In genomic region chr9:95510693-95511404, GRCm38 (mm10) we compare ENCODE assay signal across 8 mouse cellular contexts. TPM values are rescaled to one million over a fixed set of nuclear protein-coding genes. Genes with fewer than 3 reads are reported as not detected.
DNase-seq lines count a peak whose midpoint lies in the region; ATAC-seq and TF ChIP-seq lines count a peak whose summit lies in the region.

No protein-coding gene starts in this region.

- DNase-seq in left cerebral cortex, adult 2 months (ENCODE audit: extremely low spot score in 1 of 2, low spot score in 2 of 2) = no peak
- DNase-seq in left cerebral cortex, adult 8-10 months (ENCODE audit: low spot score in 2 of 2) = no peak
- DNase-seq in adrenal gland, adult 8-10 months = peak; percentile 6
- DNase-seq in forebrain, embryonic 11.5 days (ENCODE audit: low spot score) = no peak
- DNase-seq in testis, postnatal 10 days (ENCODE audit: low spot score) = peak; percentile 44
- no peak for DNase-seq in cerebellum, postnatal 4 days (ENCODE audit: low spot score in 2 of 2)
- no peak for DNase-seq in right cerebral cortex, postnatal 14 days

- 10% methylated on average over 21 of the region's 21 CpGs for WGBS in forebrain, embryonic 11.5 days
- WGBS in liver, embryonic 12.5 days (ENCODE audit: insufficient replicate concordance) = 1% methylated on average over 21 of the region's 21 CpGs

- H3K9ac ChIP-seq in forebrain, embryonic 11.5 days (ENCODE audit: low read length) = peak overlapping the region; percentile 93
- peak overlapping the region; percentile 91 for H3K9ac ChIP-seq in liver, embryonic 12.5 days

- H3K36me3 ChIP-seq in forebrain, embryonic 11.5 days (ENCODE audit: control insufficient read depth, insufficient read depth, low read length) = no peaks in the 10 kb centered on the region
- H3K36me3 ChIP-seq in liver, embryonic 12.5 days = peaks cover 9% of the 10 kb centered on the region

- H3K4me3 ChIP-seq in left cerebral cortex, adult 2 months = peak overlapping the region; percentile 85
- H3K4me3 ChIP-seq in forebrain, embryonic 11.5 days (ENCODE audit: low read depth, low read length) = peak overlapping the region; percentile 60
- H3K4me3 ChIP-seq in liver, embryonic 12.5 days = peak overlapping the region; percentile 89

- H3K4me1 ChIP-seq in forebrain, embryonic 11.5 days (replicated peaks; ENCODE audit: control insufficient read depth, insufficient read depth, low read length) = peaks cover 3% of the 10 kb centered on the region; the same call in 1 of the 2 replicates
- peaks cover 34% of the 10 kb centered on the region for H3K4me1 ChIP-seq in liver, embryonic 12.5 days

- H3K4me2 ChIP-seq in forebrain, embryonic 11.5 days (ENCODE audit: low read depth, low read length, severe bottlenecking) = peak overlapping the region; percentile 86
- peak overlapping the region; percentile 85 for H3K4me2 ChIP-seq in liver, embryonic 12.5 days

- no peaks in the 10 kb centered on the region for H3K9me3 ChIP-seq in forebrain, embryonic 11.5 days (ENCODE audit: control insufficient read depth, low read length)
- H3K9me3 ChIP-seq in liver, embryonic 12.5 days (replicated peaks) = no peaks in the 10 kb centered on the region

- intact Hi-C loops in left cerebral cortex, adult 2 months (cut with DNase I) = loop anchor here (5.0 kb wide), 2 partner anchors 236 to 346 kb away; partner anchors contain the start of gene Atr

- ATAC-seq in forebrain, embryonic 11.5 days (replicated peaks; ENCODE audit: low FRiP score) = peak; percentile 11; the same call in 1 of the 2 replicates
- ATAC-seq in liver, embryonic 12.5 days = peak; percentile 36

- no peak for TF ChIP-seq CTCF in left cerebral cortex, adult 2 months (IDR thresholded peaks at IDR 0.05)

- peak overlapping the region; percentile 91 for H3K27ac ChIP-seq in left cerebral cortex, adult 2 months
- H3K27ac ChIP-seq in forebrain, embryonic 11.5 days (ENCODE audit: low read depth, low read length) = no peak overlapping the region
- peak overlapping the region; percentile 93 for H3K27ac ChIP-seq in liver, embryonic 12.5 days

- no peaks in the 10 kb centered on the region for H3K27me3 ChIP-seq in forebrain, embryonic 11.5 days (ENCODE audit: control insufficient read depth, insufficient read depth, low read length)
- no peaks in the 10 kb centered on the region for H3K27me3 ChIP-seq in liver, embryonic 12.5 days (replicated peaks)

RNA-seq across cellular contexts. Expression of gene U2surp, which starts 0.9 kb away (rescaled TPM):
- total RNA-seq in left cerebral cortex, adult 2 months (2021) = 10 to 100 TPM; 67.6 to 69.0 TPM
- 10 to 100 TPM; 66.3 to 80.7 (median 70.4) TPM for total RNA-seq in left cerebral cortex, adult 8-10 months (2022)
- 10 to 100 TPM; 49.6 to 66.1 (median 61.3) TPM for total RNA-seq in adrenal gland, adult 8-10 months (2022)
- polyA plus RNA-seq in forebrain, embryonic 11.5 days (2014; fragmentation: Nextera tagmentation; extraction: Ambion mirVana) = 130 and 159 TPM in 2 replicates
- 95.2 and 98.9 TPM in 2 replicates for polyA plus RNA-seq in liver, embryonic 12.5 days (2016; fragmentation: Nextera tagmentation; extraction: Ambion mirVana)

RNA-seq across cellular contexts. Expression of gene Paqr9, which starts 48.6 kb away (rescaled TPM):
- 10 to 100 TPM; 35.8 to 36.2 TPM for total RNA-seq in left cerebral cortex, adult 2 months (2021)
- total RNA-seq in left cerebral cortex, adult 8-10 months (2022) = 10 to 100 TPM; 28.2 to 32.0 (median 29.1) TPM
- 1 to 10 TPM; 1.8 to 7.8 (median 5.6) TPM for total RNA-seq in adrenal gland, adult 8-10 months (2022)
- polyA plus RNA-seq in forebrain, embryonic 11.5 days (2014; fragmentation: Nextera tagmentation; extraction: Ambion mirVana) = 0.27 and 0.41 TPM in 2 replicates
- 14.2 and 14.3 TPM in 2 replicates for polyA plus RNA-seq in liver, embryonic 12.5 days (2016; fragmentation: Nextera tagmentation; extraction: Ambion mirVana)

Comparison
In these comparisons a context has a peak if more than half of its experiments do, and no peak if none do; other contexts are left out.
1. DNase-seq: peak in adrenal gland, adult 8-10 months (single experiment) and testis, postnatal 10 days (single experiment); none in left cerebral cortex, adult 2 months (0 of 2), left cerebral cortex, adult 8-10 months (0 of 2), forebrain, embryonic 11.5 days (single experiment), cerebellum, postnatal 4 days (0 of 2) and right cerebral cortex, postnatal 14 days (single experiment).
2. Peak in every context shown above with its lines, with median percentiles within 50 percentile points of each other: H3K4me3 ChIP-seq.